11 mouse cellular contexts compared by ENCODE assay signal in genomic region chrX:164420518-164420917, GRCm38 (mm10). TPM values are rescaled to one million over a fixed set of nuclear protein-coding genes. Genes with fewer than 3 reads are reported as not detected.
DNase-seq lines count a peak whose midpoint lies in the region; ATAC-seq and TF ChIP-seq lines count a peak whose summit lies in the region.
"Had no signal": no experiment of that assay in that cellular context is flagged by ENCODE, and none has a peak within 500 bp of the region (broad histone marks: within the 10 kb centered on the region; RNA-seq: fewer than 3 reads in every experiment).

No protein-coding gene starts in this region.

- no peaks in the 10 kb centered on the region for H3K27me3 ChIP-seq in heart, embryonic 16.5 days (ENCODE audit: control insufficient read depth, insufficient read depth, low read length)
- peaks cover 6% of the 10 kb centered on the region for H3K27me3 ChIP-seq in hindbrain, embryonic 12.5 days
- peaks cover 86% of the 10 kb centered on the region for H3K27me3 ChIP-seq in midbrain, embryonic 10.5 days (ENCODE audit: low read depth, poor library complexity, severe bottlenecking)

- no peak overlapping the region for H3K27ac ChIP-seq in heart, embryonic 16.5 days (ENCODE audit: low read length)
- H3K27ac ChIP-seq in bone marrow, adult 2 months (ENCODE audit: control insufficient read depth, insufficient read depth, low read depth, low read length, poor library complexity), result no peak overlapping the region
- H3K27ac ChIP-seq in hindbrain, embryonic 12.5 days, result no peak overlapping the region
- no peak overlapping the region; the same call in 1 of the 2 replicates for H3K27ac ChIP-seq in midbrain, embryonic 10.5 days (replicated peaks)

- peak overlapping the region; percentile 83; the same call in 1 of the 2 replicates for H3K9ac ChIP-seq in heart, embryonic 16.5 days (ENCODE audit: low read length)
- peak overlapping the region; percentile 68; the same call in 1 of the 2 replicates for H3K9ac ChIP-seq in hindbrain, embryonic 12.5 days

- 23% methylated on average over 3 of the region's 3 CpGs for WGBS in heart, embryonic 16.5 days
- WGBS in bone marrow, adult 2 months, result 33% methylated on average over 3 of the region's 3 CpGs
- WGBS in hindbrain, embryonic 12.5 days, result 57% methylated on average over 3 of the region's 3 CpGs
- WGBS in midbrain, embryonic 10.5 days, result 62% methylated on average over 3 of the region's 3 CpGs

- intact Hi-C loops in heart, postnatal 25 days (cut with DNase I), result loop anchor here (10.0 kb wide), 1 partner anchor 336 kb away; the partner anchor contains the start of gene Cltrn

- peaks cover 7% of the 10 kb centered on the region for H3K4me1 ChIP-seq in heart, embryonic 16.5 days (ENCODE audit: control insufficient read depth, insufficient read depth, low read length)
- H3K4me1 ChIP-seq in bone marrow, adult 2 months (ENCODE audit: control insufficient read depth, insufficient read depth, low read length), result no peaks in the 10 kb centered on the region
- H3K4me1 ChIP-seq in hindbrain, embryonic 12.5 days, result peaks cover 4% of the 10 kb centered on the region
- peaks cover 7% of the 10 kb centered on the region for H3K4me1 ChIP-seq in midbrain, embryonic 10.5 days

- no peak for ATAC-seq in heart, embryonic 16.5 days (replicated peaks; ENCODE audit: extremely low read depth, insufficient read depth, low FRiP score)
- no peak for ATAC-seq in hindbrain, embryonic 12.5 days (ENCODE audit: low FRiP score)

- H3K4me3 ChIP-seq in heart, embryonic 16.5 days (ENCODE audit: low read length), result peak overlapping the region; percentile 73
- H3K4me3 ChIP-seq in bone marrow, adult 2 months (replicated peaks; ENCODE audit: control insufficient read depth, low read depth, low read length), result peak overlapping the region; percentile 71
- H3K4me3 ChIP-seq in hindbrain, embryonic 12.5 days, result peak overlapping the region; percentile 49
- peak overlapping the region; percentile 62 for H3K4me3 ChIP-seq in midbrain, embryonic 10.5 days

- H3K4me2 ChIP-seq in heart, embryonic 16.5 days (ENCODE audit: low read depth, low read length), result peak overlapping the region; percentile 61
- H3K4me2 ChIP-seq in hindbrain, embryonic 12.5 days (replicated peaks), result peak overlapping the region; percentile 52

- DNase-seq in heart, postnatal 25 days (ENCODE audit: low spot score), result no peak
- DNase-seq in midbrain, embryonic 10.5 days (ENCODE audit: low spot score), result no peak
- DNase-seq in adrenal gland, adult 2 months, result no peak
- DNase-seq in natural killer cell, adult 2 months (ENCODE audit: low spot score in 2 of 2), result no peak
- no peak for DNase-seq in cerebellum, adult 8-10 months
- DNase-seq: embryo, embryonic 11 days; layer of hippocampus, postnatal 36 days; right cerebral cortex, postnatal 4 days had no signal

- H3K9me3 ChIP-seq in heart, embryonic 16.5 days (replicated peaks; ENCODE audit: control insufficient read depth, low read length), result no peaks in the 10 kb centered on the region
- no peaks in the 10 kb centered on the region for H3K9me3 ChIP-seq in hindbrain, embryonic 12.5 days (replicated peaks)
- H3K9me3 ChIP-seq in midbrain, embryonic 10.5 days (replicated peaks), result no peaks in the 10 kb centered on the region

- H3K36me3 ChIP-seq in heart, embryonic 16.5 days (ENCODE audit: control insufficient read depth, insufficient read depth), result peaks cover 4% of the 10 kb centered on the region; the same call in 1 of the 2 replicates
- H3K36me3 ChIP-seq in hindbrain, embryonic 12.5 days, result 0 out of 2 replicates have a peak, but pooled peaks cover 3% of the 10 kb centered on the region
- H3K36me3 ChIP-seq in midbrain, embryonic 10.5 days, result peaks cover 28% of the 10 kb centered on the region

- TF ChIP-seq POLR2A in bone marrow, adult 2 months (IDR thresholded peaks at IDR 0.05; ENCODE audit: borderline replicate concordance, control insufficient read depth, low read depth, low read length), result no peak

- TF ChIP-seq CTCF in bone marrow, adult 2 months (IDR thresholded peaks at IDR 0.05; ENCODE audit: control insufficient read depth, insufficient read depth, low read length), result no peak

RNA-seq across cellular contexts. Expression of gene Piga, which starts 0.9 kb away (rescaled TPM):
- 8.2 and 8.6 TPM in 2 replicates for polyA plus RNA-seq in heart, embryonic 16.5 days (2015; fragmentation: Nextera tagmentation; extraction: Ambion mirVana)
- 1 to 10 TPM; 2.3 to 3.1 TPM for total RNA-seq in heart, postnatal 25 days (2021)
- 13.0 and 14.4 TPM in 2 replicates for polyA plus RNA-seq in bone marrow, adult 2 months (2011; ENCODE audit: insufficient read depth, insufficient read length, low replicate concordance, missing spikeins)
- 11.1 and 11.4 TPM in 2 replicates for polyA plus RNA-seq in hindbrain, embryonic 12.5 days (2016; fragmentation: Nextera tagmentation; extraction: Ambion mirVana)
- polyA plus RNA-seq in midbrain, embryonic 10.5 days (2016; fragmentation: Nextera tagmentation; extraction: Ambion mirVana), result 17.9 and 19.6 TPM in 2 replicates
- 10 to 100 TPM in 1 of 2 experiments, 1 to 10 TPM in 1; 5.1 to 10.9 TPM for total RNA-seq in adrenal gland, adult 2 months (2021)
- polyA plus RNA-seq in adrenal gland, adult 2 months (2012; rRNA removed), result 1.1 and 1.4 TPM in 2 replicates

RNA-seq across cellular contexts. Expression of gene Asb11, which starts 16.3 kb away (rescaled TPM):
- polyA plus RNA-seq in heart, embryonic 16.5 days (2015; fragmentation: Nextera tagmentation; extraction: Ambion mirVana), result 79.9 and 83.9 TPM in 2 replicates
- total RNA-seq in heart, postnatal 25 days (2021), result 100 to 1,000 TPM in 1 of 2 experiments, 10 to 100 TPM in 1; 97.6 to 139 TPM
- polyA plus RNA-seq in bone marrow, adult 2 months (2011; ENCODE audit: insufficient read depth, insufficient read length, low replicate concordance, missing spikeins), result not detected in 2 replicates
- not detected in 2 replicates for polyA plus RNA-seq in hindbrain, embryonic 12.5 days (2016; fragmentation: Nextera tagmentation; extraction: Ambion mirVana)
- polyA plus RNA-seq in midbrain, embryonic 10.5 days (2016; fragmentation: Nextera tagmentation; extraction: Ambion mirVana), result not detected in 2 replicates
- under 1 TPM in 1 of 2 experiments, not detected in 1; 0.20 TPM for total RNA-seq in adrenal gland, adult 2 months (2021)
- 0.08 and 0.13 TPM in 2 replicates for polyA plus RNA-seq in adrenal gland, adult 2 months (2012; rRNA removed)

RNA-seq across cellular contexts. Expression of gene Vegfd, which starts 47.3 kb away (rescaled TPM):
- polyA plus RNA-seq in heart, embryonic 16.5 days (2015; fragmentation: Nextera tagmentation; extraction: Ambion mirVana), result 3.7 and 6.7 TPM in 2 replicates
- total RNA-seq in heart, postnatal 25 days (2021), result 1 to 10 TPM; 1.3 to 1.7 TPM
- polyA plus RNA-seq in bone marrow, adult 2 months (2011; ENCODE audit: insufficient read depth, insufficient read length, low replicate concordance, missing spikeins), result 0.47 and 3.9 TPM in 2 replicates
- 1.7 and 1.9 TPM in 2 replicates for polyA plus RNA-seq in hindbrain, embryonic 12.5 days (2016; fragmentation: Nextera tagmentation; extraction: Ambion mirVana)
- 0.66 and 1.2 TPM in 2 replicates for polyA plus RNA-seq in midbrain, embryonic 10.5 days (2016; fragmentation: Nextera tagmentation; extraction: Ambion mirVana)
- 10 to 100 TPM; 24.7 to 51.8 TPM for total RNA-seq in adrenal gland, adult 2 months (2021)
- 10.4 and 23.3 TPM in 2 replicates for polyA plus RNA-seq in adrenal gland, adult 2 months (2012; rRNA removed)

Comparison
In these comparisons a context has a peak if more than half of its experiments do, and no peak if none do; other contexts are left out.
1. RNA of gene Asb11, which starts 16.3 kb away (polyA plus RNA-seq): 79.9 to 83.9 TPM in heart, embryonic 16.5 days; not detected in bone marrow, adult 2 months, 0.08 to 0.13 TPM in adrenal gland, adult 2 months, not detected in midbrain, embryonic 10.5 days and not detected in hindbrain, embryonic 12.5 days; every median in the first group is over 10 times any median in the second.
2. Peak in every context shown above with its lines, with median percentiles within 50 percentile points of each other: H3K4me3 ChIP-seq.